Mouse (Mus musculus) forebrain, embryonic 16.5 days (tissue): Measurements from ENCODE around the gene Ppp1r9a. TPM values are rescaled to one million over a fixed set of nuclear protein-coding genes. Genes with fewer than 3 reads are reported as not detected.
A peak's percentile ranks its signal among the peaks of the same experiment; 100 is the strongest.

ENCODE experiments used
- ATAC-seq: fragments of 200-750 bp; cut with Nextera tagmentation; 2 replicates; pipeline ENCODE4 v1.8.0; 2017; ENCODE audit warnings: mild to moderate bottlenecking, moderate library complexity
- H3K27ac ChIP-seq: fragments of 300-500 bp; sonication (generic); 2 replicates; pipeline ENCODE4 v1.5.1; 2014; ENCODE audit warnings: low read length, control low read depth
- H3K27me3 ChIP-seq: fragments of 300-500 bp; sonication (generic); replicated peaks from 2 replicates; pipeline ENCODE4 v1.6.1; 2014; ENCODE audit warnings: low read length; ENCODE audit not compliant: control insufficient read depth, insufficient read depth
- H3K36me3 ChIP-seq: fragments of 300-500 bp; sonication (generic); 2 replicates; pipeline ENCODE4 v1.6.1; 2014; ENCODE audit not compliant: control insufficient read depth, insufficient read depth
- H3K4me1 ChIP-seq: fragments of 300-500 bp; sonication (generic); replicated peaks from 2 replicates; pipeline ENCODE4 v1.6.1; 2014; ENCODE audit warnings: low read length; ENCODE audit not compliant: control insufficient read depth, insufficient read depth
- H3K4me2 ChIP-seq: fragments of 300-500 bp; sonication (generic); 2 replicates; pipeline ENCODE4 v1.6.1; 2014; ENCODE audit warnings: mild to moderate bottlenecking, low read length, control low read depth
- H3K4me3 ChIP-seq: fragments of 300-500 bp; sonication (generic); replicated peaks from 2 replicates; pipeline ENCODE4 v1.5.1; 2014; ENCODE audit warnings: mild to moderate bottlenecking, low read length, control low read depth
- H3K9ac ChIP-seq: fragments of 300-500 bp; sonication (generic); replicated peaks from 2 replicates; pipeline ENCODE4 v1.6.1; 2014; ENCODE audit warnings: low read depth, low read length, control low read depth
- H3K9me3 ChIP-seq: fragments of 300-500 bp; sonication (generic); 2 replicates; pipeline ENCODE4 v1.6.1; 2016; ENCODE audit warnings: low read length; ENCODE audit not compliant: control insufficient read depth
- WGBS: fragments of 180-500 bp; shearing (Covaris S2); extraction: QIAGEN DNeasy Blood & Tissue Kit; methylation state at CpG from one replicate; pipeline ENCODE4 v1.1.7; 2014; 5-methylcytosine and 5-hydroxymethylcytosine counted together
- polyA plus RNA-seq: library from polyadenylated mRNA; unstranded; fragments of >200 nt; fragmentation: Nextera tagmentation; extraction: Ambion mirVana; gene quantifications from 2 replicates; pipeline ENCODE4 v1.2.1, GENCODE M21; 2015

The Ppp1r9a gene
- polyA plus RNA-seq, 1 experiment from 2014 or later: 41.7 TPM

DNA sequence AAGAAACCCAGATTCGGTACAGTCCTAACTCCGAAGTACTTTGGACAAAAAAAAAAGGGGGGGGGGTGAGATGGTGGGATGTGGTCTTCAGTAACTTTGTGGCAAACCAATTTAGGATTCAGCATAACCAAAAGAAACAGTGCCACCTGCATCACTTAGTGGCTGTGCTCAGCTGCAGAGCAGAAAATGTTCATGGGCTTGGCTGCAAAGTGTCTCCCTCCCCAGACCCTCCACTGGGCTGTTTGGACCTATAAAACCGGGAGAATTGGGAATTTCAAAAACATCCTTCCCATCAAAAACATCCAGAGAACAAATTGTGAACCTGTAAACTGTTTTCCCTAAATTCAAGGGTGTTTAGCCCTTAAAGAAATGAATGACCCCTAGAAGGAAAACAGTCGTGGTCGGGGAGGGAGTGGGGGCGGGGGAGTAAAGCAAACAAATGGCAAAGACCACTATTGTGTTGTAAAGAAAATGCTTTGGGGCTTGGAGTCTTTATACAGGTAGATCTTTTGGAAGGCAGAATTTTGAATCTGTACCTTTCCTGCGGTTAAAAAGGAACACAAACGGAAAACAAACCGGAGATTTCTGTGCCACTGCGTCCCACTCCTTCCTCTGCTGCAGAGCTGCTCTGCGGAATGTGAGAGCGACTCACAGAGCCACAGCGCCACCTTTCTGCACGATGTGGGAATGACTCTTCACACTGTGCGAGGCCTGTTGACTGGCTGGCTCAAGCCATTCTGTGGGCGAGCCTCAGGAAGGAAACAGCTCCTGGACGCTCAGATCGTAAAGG lies 207.4 kb downstream of the Ppp1r9a start:
- Histone ChIP-seq H3K4me2 (peak overlapping the region; percentile 65), H3K9me3 (no peaks in the 10 kb centered on the region), H3K4me3 (peak overlapping the region; percentile 44), H3K27me3 (no peaks in the 10 kb centered on the region), H3K4me1 (peaks cover 3% of the 10 kb centered on the region; the same call in 1 of the 2 replicates), H3K9ac (peak overlapping the region; percentile 52), H3K36me3 (no peaks in the 10 kb centered on the region), H3K27ac (no peak overlapping the region)
- 2% methylated on average over 18 of the region's 18 CpGs for WGBS
- peak; percentile 99 for ATAC-seq

DNA sequence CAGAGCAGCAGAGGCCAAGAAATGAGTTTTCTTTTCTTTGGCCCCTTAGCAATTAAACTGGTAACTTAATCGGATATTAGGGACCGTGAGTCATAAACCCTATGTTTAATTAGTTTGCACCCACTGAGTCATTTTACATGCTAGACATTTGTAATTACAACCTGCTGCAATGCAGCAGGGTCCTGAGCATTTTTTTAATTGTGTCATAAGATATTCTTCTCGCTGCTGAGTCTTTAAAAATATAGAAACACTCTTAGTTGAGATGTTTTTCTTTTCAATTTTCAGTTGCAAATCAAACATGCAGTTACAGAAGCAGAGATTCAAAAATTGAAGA lies 208.0 kb downstream of the Ppp1r9a start:
- Histone ChIP-seq H3K9ac (no peak overlapping the region), H3K4me1 (peaks cover 3% of the 10 kb centered on the region; the same call in 1 of the 2 replicates), H3K27ac (no peak overlapping the region), H3K4me2 (no peak overlapping the region), H3K36me3 (peaks cover 4% of the 10 kb centered on the region; the same call in 1 of the 2 replicates), H3K9me3 (no peaks in the 10 kb centered on the region), H3K4me3 (no peak overlapping the region), H3K27me3 (no peaks in the 10 kb centered on the region)
- 14% methylated on average over 3 of the region's 3 CpGs for whole genome bisulfite sequencing
- ATAC-seq: no peak

DNA sequence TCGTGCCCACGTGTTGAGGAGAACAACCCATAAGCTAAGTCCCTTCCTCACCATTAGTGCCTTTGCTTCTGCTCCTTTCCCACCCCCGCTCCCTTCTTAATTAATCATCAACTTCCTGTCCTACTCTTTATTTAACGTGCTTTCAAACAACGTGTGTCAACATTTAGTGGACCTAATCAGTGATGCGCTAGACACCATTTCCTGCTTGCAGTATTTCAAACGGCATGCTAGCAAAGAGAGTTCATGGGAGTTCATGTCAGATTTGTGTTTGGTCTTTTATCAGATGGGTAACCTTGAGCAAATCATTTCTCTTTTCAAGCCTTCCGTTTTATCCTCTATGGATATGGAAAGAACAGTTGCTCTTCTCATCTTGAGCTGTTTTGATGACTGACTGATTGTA lies 210.4 kb downstream of the Ppp1r9a start:
- Histone ChIP-seq H3K4me2 (no peak overlapping the region), H3K4me1 (peaks cover 3% of the 10 kb centered on the region; the same call in 1 of the 2 replicates), H3K36me3 (peaks cover 8% of the 10 kb centered on the region), H3K27ac (no peak overlapping the region), H3K9me3 (no peaks in the 10 kb centered on the region), H3K9ac (no peak overlapping the region), H3K27me3 (no peaks in the 10 kb centered on the region), H3K4me3 (no peak overlapping the region)
- WGBS: 54% methylated on average over 8 of the region's 8 CpGs
- ATAC-seq: no peak

DNA sequence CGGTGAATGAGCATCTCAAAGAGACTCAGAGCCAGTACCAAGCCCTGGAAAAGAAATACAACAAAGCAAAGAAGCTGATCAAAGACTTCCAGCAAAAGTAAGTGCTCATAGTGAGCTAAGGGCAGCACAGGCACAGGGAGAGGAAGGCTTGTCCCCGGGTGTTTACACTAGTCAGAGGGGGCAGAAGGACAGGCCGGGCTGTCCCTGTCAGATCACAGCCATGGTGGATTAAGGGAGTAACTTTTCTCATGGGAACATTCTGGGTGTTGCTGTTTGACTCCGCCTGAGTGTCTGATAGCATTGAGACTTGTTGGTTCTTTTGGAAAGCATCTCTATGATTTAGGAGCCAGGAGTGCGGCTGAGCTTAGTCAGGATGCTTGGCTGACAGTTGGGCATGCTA lies 211.0 kb downstream of the Ppp1r9a start:
- Histone ChIP-seq H3K27me3 (no peaks in the 10 kb centered on the region), H3K36me3 (peaks cover 8% of the 10 kb centered on the region), H3K4me3 (no peak overlapping the region), H3K9ac (no peak overlapping the region), H3K27ac (no peak overlapping the region), H3K4me2 (no peak overlapping the region), H3K4me1 (peaks cover 3% of the 10 kb centered on the region; the same call in 1 of the 2 replicates), H3K9me3 (no peaks in the 10 kb centered on the region)
- 70% methylated on average over 5 of the region's 5 CpGs for WGBS
- no peak for ATAC-seq

DNA sequence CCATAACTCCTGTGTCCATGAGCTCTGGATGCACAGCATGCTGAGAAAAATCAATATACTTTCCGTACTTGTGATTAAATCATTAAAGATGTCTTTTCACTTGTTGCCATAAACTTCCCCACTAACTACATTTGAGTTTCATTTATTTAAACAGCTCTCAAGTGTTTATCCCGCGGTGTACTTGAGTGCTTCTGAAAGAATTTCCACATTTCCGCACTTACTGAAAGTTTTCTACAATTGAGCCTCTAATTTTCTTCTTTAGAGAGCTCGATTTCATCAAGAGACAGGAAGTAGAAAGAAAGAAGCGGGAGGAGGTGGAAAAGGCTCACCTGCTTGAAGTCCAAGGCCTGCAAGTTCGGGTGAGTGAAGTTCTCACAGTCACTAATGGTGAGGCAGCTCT lies 212.1 kb downstream of the Ppp1r9a start:
- H3K4me2 ChIP-seq: no peak overlapping the region
- ATAC-seq: no peak
- no peaks in the 10 kb centered on the region for H3K27me3 ChIP-seq
- H3K4me3 ChIP-seq: no peak overlapping the region
- H3K4me1 ChIP-seq: peaks cover 3% of the 10 kb centered on the region; the same call in 1 of the 2 replicates
- peaks cover 8% of the 10 kb centered on the region for H3K36me3 ChIP-seq
- H3K9ac ChIP-seq: no peak overlapping the region
- no peaks in the 10 kb centered on the region for H3K9me3 ChIP-seq
- H3K27ac ChIP-seq: no peak overlapping the region
- WGBS: 88% methylated on average over 7 of the region's 7 CpGs

DNA sequence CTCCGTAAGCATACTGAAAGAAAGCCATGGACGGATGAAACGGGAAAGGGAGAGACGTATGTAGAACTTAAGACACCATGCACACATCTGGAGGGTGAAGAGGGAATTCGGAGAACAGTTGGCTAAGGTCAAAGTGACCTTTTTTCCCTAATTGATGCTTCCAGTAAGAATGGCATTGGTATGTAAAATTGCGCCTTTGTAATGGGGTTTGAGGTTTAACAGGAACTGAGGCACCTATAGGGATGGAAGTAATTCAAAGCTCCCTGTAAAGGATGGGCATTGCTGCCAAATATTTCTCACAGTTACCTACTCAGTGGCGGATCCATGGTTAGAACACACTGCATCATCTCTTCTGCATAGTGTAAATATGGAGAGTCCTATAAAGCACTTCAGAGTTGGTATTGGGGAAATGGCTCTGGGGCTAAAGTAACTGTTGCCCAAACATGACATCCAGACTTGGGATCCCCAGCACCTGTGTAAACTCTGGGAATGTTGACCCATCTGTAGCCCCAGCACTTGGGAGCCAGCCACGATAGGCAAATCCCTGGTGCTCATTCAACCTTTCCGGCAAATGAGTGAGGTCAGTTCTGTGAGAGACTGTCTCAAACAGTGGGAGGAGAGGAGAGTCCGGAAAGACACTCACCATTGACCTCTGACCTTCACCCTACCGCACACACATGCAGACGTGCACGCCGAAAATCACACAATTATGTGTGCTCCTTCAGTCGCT lies 216.6 kb downstream of the Ppp1r9a start:
- no peak overlapping the region for H3K4me2 ChIP-seq
- 92% methylated on average over 15 of the region's 15 CpGs for WGBS
- peaks cover 8% of the 10 kb centered on the region for H3K36me3 ChIP-seq
- H3K4me1 ChIP-seq: 0 out of 2 replicates have a peak, but pooled peaks cover 2% of the 10 kb centered on the region
- no peaks in the 10 kb centered on the region for H3K27me3 ChIP-seq
- H3K9me3 ChIP-seq: no peaks in the 10 kb centered on the region
- H3K4me3 ChIP-seq: no peak overlapping the region
- ATAC-seq: no peak
- H3K9ac ChIP-seq: no peak overlapping the region
- H3K27ac ChIP-seq: no peak overlapping the region

DNA sequence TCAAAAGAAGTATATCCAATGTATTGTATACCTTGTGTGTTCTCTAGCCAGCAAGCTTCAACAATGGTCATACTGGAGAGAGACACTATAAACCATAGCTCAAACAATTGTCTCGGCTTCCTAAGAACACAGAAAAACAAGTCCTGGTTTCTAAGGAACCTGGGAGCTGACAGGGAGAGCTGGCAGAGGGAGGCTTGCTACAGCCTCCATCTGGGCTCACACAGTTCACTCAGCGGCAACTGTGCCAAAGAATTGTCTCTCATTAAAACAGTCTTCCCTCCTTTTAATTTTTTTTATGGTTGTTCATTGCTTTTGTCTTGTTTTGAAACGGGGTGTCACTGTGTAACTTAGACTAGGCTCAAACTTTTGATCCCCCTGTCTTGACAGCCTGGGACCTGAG lies 217.5 kb downstream of the Ppp1r9a start:
- Histone ChIP-seq H3K9ac (no peak overlapping the region), H3K4me3 (no peak overlapping the region), H3K36me3 (peaks cover 8% of the 10 kb centered on the region), H3K4me2 (no peak overlapping the region), H3K4me1 (0 out of 2 replicates have a peak, but pooled peaks cover 2% of the 10 kb centered on the region), H3K27ac (no peak overlapping the region), H3K9me3 (no peaks in the 10 kb centered on the region), H3K27me3 (no peaks in the 10 kb centered on the region)
- 13% methylated on average over 3 of the region's 3 CpGs for WGBS
- peak; percentile 89 for ATAC-seq

DNA sequence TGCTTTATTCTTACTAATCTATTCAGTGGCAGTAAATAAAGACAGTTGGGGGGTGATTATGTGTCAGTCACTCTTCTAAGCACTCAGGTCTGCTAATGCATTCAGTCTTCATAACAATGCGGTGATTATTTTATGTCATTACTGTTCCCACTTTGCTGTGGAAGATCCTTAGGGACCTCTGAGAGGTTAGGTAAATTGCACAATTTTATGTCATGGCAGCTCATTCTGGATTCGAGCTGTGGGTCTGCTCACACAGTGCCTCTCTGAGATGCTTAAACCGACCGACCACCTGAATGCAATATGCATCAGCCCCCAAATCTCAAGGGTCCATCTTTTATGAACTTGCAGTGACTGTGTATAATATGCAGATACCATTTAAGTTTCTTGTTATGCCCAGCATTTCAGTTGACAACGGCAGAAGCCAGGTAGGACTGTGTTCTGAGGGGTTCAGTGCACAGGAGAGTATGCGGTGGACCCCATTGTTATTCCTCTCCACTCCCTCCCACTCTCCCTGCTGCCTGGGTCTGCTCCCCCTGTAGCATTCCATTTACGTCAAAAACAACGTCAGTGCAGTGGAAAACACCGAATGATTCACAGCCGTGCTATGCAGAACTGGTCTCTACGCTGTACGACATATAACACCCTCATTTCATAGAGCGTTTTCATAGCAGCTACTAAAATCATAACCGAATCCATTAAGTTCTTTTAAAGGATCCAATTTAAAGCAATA lies 226.8 kb downstream of the Ppp1r9a start:
- no peak overlapping the region for H3K4me3 ChIP-seq
- WGBS: 76% methylated on average over 14 of the region's 14 CpGs
- H3K9me3 ChIP-seq: no peaks in the 10 kb centered on the region
- no peak overlapping the region for H3K9ac ChIP-seq
- H3K4me1 ChIP-seq: no peaks in the 10 kb centered on the region
- peaks cover under 1% of the 10 kb centered on the region; the same call in 1 of the 2 replicates for H3K36me3 ChIP-seq
- no peak overlapping the region for H3K27ac ChIP-seq
- ATAC-seq: peak; percentile 45; the same call in 1 of the 2 replicates
- no peaks in the 10 kb centered on the region for H3K27me3 ChIP-seq
- no peak overlapping the region for H3K4me2 ChIP-seq

DNA sequence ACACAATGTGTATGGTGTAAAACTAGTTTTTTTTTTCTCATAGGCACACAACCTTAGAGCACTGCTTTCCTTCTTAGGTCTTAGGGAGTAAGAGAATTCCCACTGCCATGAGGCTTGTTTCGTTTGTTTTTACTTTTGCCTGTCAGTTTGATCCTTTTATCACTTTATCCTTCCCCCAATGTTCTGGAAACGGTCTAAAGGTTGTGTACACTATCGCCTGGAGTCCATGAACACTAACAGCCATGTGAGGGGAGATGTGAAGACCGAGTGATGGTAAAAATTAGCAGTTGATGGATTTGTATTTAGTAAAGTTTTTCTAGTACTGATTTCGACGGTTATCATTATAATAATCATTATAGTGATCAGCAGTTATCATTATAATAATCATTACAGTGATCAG lies 232.3 kb downstream of the Ppp1r9a start:
- Histone ChIP-seq H3K4me1 (no peaks in the 10 kb centered on the region), H3K36me3 (peaks cover 4% of the 10 kb centered on the region; the same call in 1 of the 2 replicates), H3K4me3 (no peak overlapping the region), H3K9me3 (no peaks in the 10 kb centered on the region), H3K27me3 (no peaks in the 10 kb centered on the region), H3K9ac (no peak overlapping the region), H3K27ac (no peak overlapping the region), H3K4me2 (no peak overlapping the region)
- ATAC-seq: no peak
- WGBS: 93% methylated on average over 6 of the region's 6 CpGs
